Mouse (Mus musculus) CH12.LX (cell line): ENCODE data around the gene Nfatc2. TPM values are rescaled to one million over a fixed set of nuclear protein-coding genes. Genes with fewer than 3 reads are reported as not detected.

Experiments
- DNase-seq: peaks from one replicate; pipeline ENCODE4 v3.0.0-alpha.2; 2013; ENCODE audit errors: extremely low read depth
- H3K27ac ChIP-seq: 2 replicates; pipeline ENCODE4 v1.5.1; 2012; ENCODE audit warnings: low read depth, mild to moderate bottlenecking, control low read depth, moderate library complexity; ENCODE audit not compliant: insufficient read depth
- H3K27me3 ChIP-seq: replicated peaks from 2 replicates; pipeline ENCODE3; 2012; ENCODE audit warnings: inconsistent platforms
- H3K36me3 ChIP-seq, 2 experiments: replicated peaks in 1 of 2; 2 replicates each; pipeline versions ENCODE3 to v1.6.1; 2012; ENCODE audit warnings: inconsistent platforms in 1 of 2, low read length in 1 of 2, mild to moderate bottlenecking in 1 of 2, mixed read lengths in 1 of 2, moderate library complexity in 1 of 2; ENCODE audit not compliant: control insufficient read depth in 1 of 2, insufficient read depth in 1 of 2
- H3K4me1 ChIP-seq, 2 experiments: 2 replicates each; pipeline ENCODE4 v1.6.1; 2012; ENCODE audit warnings: inconsistent platforms in 1 of 2, moderate library complexity in 1 of 2; ENCODE audit not compliant: insufficient read depth in 2 of 2, control insufficient read depth in 1 of 2
- H3K4me2 ChIP-seq: 2 replicates; pipeline ENCODE4 v1.6.1; 2012; ENCODE audit warnings: low read depth, mild to moderate bottlenecking, control low read depth; ENCODE audit not compliant: poor library complexity, insufficient read depth, severe bottlenecking
- H3K4me3 ChIP-seq, 3 experiments: fragments of 150-350 bp in 1 of 3; sonication (generic) in 1 of 3; replicated peaks in 1 of 3; 2 replicates each; pipeline versions ENCODE3 to v1.5.1; 2011 to 2012; ENCODE audit warnings: low read depth in 2 of 3, low read length in 2 of 3, mild to moderate bottlenecking in 2 of 3, moderate library complexity in 2 of 3, control low read depth in 1 of 3, improper control_type of control experiment in 1 of 3, inconsistent platforms in 1 of 3, mixed read lengths in 1 of 3; ENCODE audit not compliant: poor library complexity in 1 of 3
- H3K79me2 ChIP-seq: replicated peaks from 2 replicates; pipeline ENCODE4 v1.6.1; 2012; ENCODE audit warnings: mild to moderate bottlenecking, moderate library complexity; ENCODE audit not compliant: control insufficient read depth, poor library complexity, insufficient read depth, severe bottlenecking; ENCODE audit errors: extremely low read depth
- H3K9ac ChIP-seq: 2 replicates; pipeline ENCODE4 v1.6.1; 2012; ENCODE audit warnings: low read depth, mild to moderate bottlenecking, control low read depth, moderate library complexity; ENCODE audit not compliant: insufficient read depth
- H3K9me3 ChIP-seq: replicated peaks from 2 replicates; pipeline ENCODE3; 2012; ENCODE audit warnings: low read length, inconsistent platforms, mixed read lengths
- BHLHE40 ChIP-seq: IDR thresholded peaks from 2 replicates; pipeline ENCODE4 v1.6.1; 2011; ENCODE audit warnings: mild to moderate bottlenecking, low read depth, low read length, improper control_type of control experiment
- CHD1 ChIP-seq: IDR thresholded peaks from 2 replicates; pipeline ENCODE4 v1.6.1; 2012; ENCODE audit warnings: low read depth, low read length, improper control_type of control experiment, inconsistent platforms
- CTCF ChIP-seq, 2 experiments: IDR thresholded peaks in 1 of 2; conservative IDR thresholded peaks in 1 of 2; 2 replicates each; pipeline ENCODE4 v1.5.1; 2011 to 2012; ENCODE audit warnings: low read depth in 2 of 2, low read length in 2 of 2, improper control_type of control experiment in 1 of 2, inconsistent platforms in 1 of 2, mild to moderate bottlenecking in 1 of 2, moderate library complexity in 1 of 2
- E2F4 ChIP-seq: IDR thresholded peaks from 2 replicates; pipeline ENCODE4 v1.6.1; 2011; ENCODE audit warnings: low read depth, low read length, improper control_type of control experiment; ENCODE audit not compliant: insufficient replicate concordance
- GABPA ChIP-seq: IDR thresholded peaks from 2 replicates; pipeline ENCODE4 v1.6.1; 2012; ENCODE audit warnings: low read depth, low read length, improper control_type of control experiment, inconsistent platforms; ENCODE audit not compliant: insufficient replicate concordance
- KAT2A ChIP-seq: IDR thresholded peaks from 2 replicates; pipeline ENCODE4 v1.6.1; 2012; ENCODE audit warnings: low read length, improper control_type of control experiment, inconsistent platforms; ENCODE audit not compliant: insufficient replicate concordance
- NELFE ChIP-seq: IDR thresholded peaks from 2 replicates; pipeline ENCODE4 v1.6.1; 2011; ENCODE audit warnings: low read depth, low read length, improper control_type of control experiment
- RAD21 ChIP-seq: IDR thresholded peaks from 2 replicates; pipeline ENCODE4 v1.6.1; 2011; ENCODE audit warnings: low read depth, mild to moderate bottlenecking, low read length, improper control_type of control experiment, moderate library complexity
- TCF12 ChIP-seq: IDR thresholded peaks from 2 replicates; pipeline ENCODE4 v1.6.1; 2014; ENCODE audit warnings: low read depth, mild to moderate bottlenecking, inconsistent platforms, low read length, improper control_type of control experiment
- USF1 ChIP-seq: IDR thresholded peaks from 2 replicates; pipeline ENCODE4 v1.6.1; 2014; ENCODE audit warnings: low read depth, mild to moderate bottlenecking, inconsistent platforms, low read length, improper control_type of control experiment
- ZC3H11A ChIP-seq: IDR thresholded peaks from 2 replicates; pipeline ENCODE4 v1.6.1; 2012; ENCODE audit warnings: low read depth, mild to moderate bottlenecking, inconsistent platforms, low read length, improper control_type of control experiment
- dilution Hi-C: fragments of 300-500 bp; cut with MboI; formaldehyde crosslinking; loops from 2 replicates; pipeline ENCODE4 v1.14.3; 2020; ENCODE audit warnings: low sequenced_read_pairs; ENCODE audit not compliant: extremely low pct_unique_long_range_greater_than_20kb, extremely low pct_ligation_motif_present
- in situ Hi-C: fragments of 300-500 bp; cut with MboI; formaldehyde crosslinking; loops from 3 replicates; pipeline ENCODE4 v1.14.3; 2019; ENCODE audit warnings: low sequenced_read_pairs, low pct_ligation_motif_present, low pct_unique_long_range_greater_than_20kb, mixed read lengths
- polyA plus RNA-seq: library from polyadenylated mRNA; unstranded; fragments of >175 nt; gene quantifications from 2 replicates; pipeline ENCODE4 v1.2.1, GENCODE M21; 2012; ENCODE audit warnings: low read depth; ENCODE audit not compliant: insufficient read length
- total RNA-seq, 2 experiments: library from RNA; depleted of rRNA; stranded (reverse); fragments of 300-350 nt in 1 of 2; fragments of >200 nt in 1 of 2; gene quantifications; 2 replicates each; pipeline ENCODE4 v1.2.3; 2012 to 2014

Gene Nfatc2
- total and polyA plus RNA-seq, 3 experiments = 1.8 to 4.8 (median 3.6) TPM

DNA sequence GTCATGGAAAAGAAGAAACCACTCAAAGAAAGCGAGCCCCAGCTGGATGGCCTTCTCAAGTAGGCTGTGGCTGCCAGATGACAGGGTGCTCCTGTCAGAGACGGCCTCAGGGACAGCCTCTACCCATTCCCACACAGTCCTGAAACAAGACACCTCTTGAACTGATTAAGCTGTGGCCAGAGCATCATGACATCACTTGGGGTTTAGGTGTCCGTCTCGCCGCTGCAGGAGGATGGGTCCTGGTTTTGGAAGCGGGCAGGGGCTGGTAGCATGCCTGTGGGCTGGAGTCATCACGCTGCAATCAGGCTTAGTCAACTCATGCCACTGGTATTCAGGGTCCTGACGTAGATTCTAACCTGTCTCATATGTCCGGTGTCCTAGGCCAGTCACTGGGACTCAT lies 142.9 kb downstream of the Nfatc2 start:
- no peak for DNase-seq
- no peaks in the 10 kb centered on the region for H3K79me2 ChIP-seq
- in situ Hi-C loops = loop anchor here (25.0 kb wide), 1 partner anchor 429 kb away; no protein-coding TSS in a partner anchor
- H3K4me3 ChIP-seq = no peak overlapping the region
- H3K36me3 ChIP-seq = no peaks in the 10 kb centered on the region
- no peak for TF ChIP-seq ZC3H11A
- TF ChIP-seq CTCF (conservative IDR thresholded peaks at IDR 0.05 in 1 of 2, IDR thresholded peaks at IDR 0.05 in 1 of 2; ENCODE audit: low read depth in 2 of 2, low read length in 2 of 2) = no peak
- TF ChIP-seq RAD21 = no peak
- TF ChIP-seq CHD1 = no peak
- TF ChIP-seq GABPA = no peak
- TF ChIP-seq USF1 = no peak
- TF ChIP-seq KAT2A = no peak
- TF ChIP-seq BHLHE40 = no peak
- H3K9me3 ChIP-seq = no peaks in the 10 kb centered on the region
- H3K27ac ChIP-seq = no peak overlapping the region
- peaks cover 24% of the 10 kb centered on the region for H3K27me3 ChIP-seq
- H3K4me1 ChIP-seq = peaks cover 2 to 6% of the 10 kb centered on the region in 2 experiments; a peak in 2 of 4 replicates
- dilution Hi-C loops = no loop called here
- H3K4me2 ChIP-seq = no peak overlapping the region
- no peak overlapping the region for H3K9ac ChIP-seq

DNA sequence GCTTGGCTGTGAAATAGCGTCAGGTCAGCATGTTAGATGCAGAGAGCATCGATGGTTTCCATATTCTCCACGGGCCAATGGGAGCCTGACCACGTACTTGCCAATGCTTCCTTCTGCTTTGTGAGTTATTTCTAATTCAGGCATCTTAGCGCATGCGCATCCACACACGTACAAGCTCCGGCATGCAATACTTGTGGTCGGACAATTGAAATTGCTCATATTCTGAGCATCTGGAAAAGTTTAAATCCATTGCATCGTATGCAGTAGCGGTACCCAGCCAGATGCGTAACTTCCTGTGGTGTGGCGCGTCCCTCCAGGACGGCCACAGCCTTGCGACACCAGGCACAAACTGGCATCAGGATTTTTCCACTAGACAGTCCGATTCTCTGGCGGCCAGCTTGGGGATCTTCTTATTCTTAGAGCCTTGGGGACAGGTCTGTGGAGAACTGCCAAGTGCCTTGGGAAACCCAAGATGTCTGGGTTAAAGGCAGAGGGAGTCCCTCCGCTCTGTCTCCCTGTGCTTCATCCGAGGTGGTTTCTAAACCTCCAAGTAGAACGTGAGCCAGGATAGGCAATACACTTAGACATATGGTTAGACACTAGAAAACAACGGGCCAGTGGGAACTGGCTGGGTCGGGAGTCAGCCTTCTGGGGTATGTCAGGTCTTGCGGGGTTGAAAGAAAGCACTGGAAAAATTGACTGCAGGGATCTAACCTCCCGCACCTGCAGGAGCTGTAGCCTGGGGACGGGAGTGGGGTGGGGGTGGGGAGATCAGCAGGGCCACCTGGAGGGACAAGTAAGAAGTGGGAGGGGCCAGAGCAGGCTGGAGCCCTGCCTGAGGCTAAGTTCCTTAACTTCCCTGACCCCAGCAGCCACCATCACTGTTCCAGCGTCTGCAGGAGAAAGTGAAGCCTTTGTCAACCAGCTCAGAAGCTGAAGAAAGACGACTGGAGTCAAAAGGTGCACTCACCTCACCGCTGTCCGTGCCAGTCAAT lies 149.4 kb downstream of the Nfatc2 start:
- H3K9me3 ChIP-seq = no peaks in the 10 kb centered on the region
- no peak overlapping the region for H3K4me3 ChIP-seq
- TF ChIP-seq KAT2A = no peak
- TF ChIP-seq E2F4 = no peak
- TF ChIP-seq TCF12 = no peak
- no peak for TF ChIP-seq NELFE
- H3K36me3 ChIP-seq = no peaks in the 10 kb centered on the region
- H3K27me3 ChIP-seq = peaks cover 47% of the 10 kb centered on the region
- H3K27ac ChIP-seq = no peak overlapping the region
- in situ Hi-C loops (loop anchor here (25.0 kb wide), 1 partner anchor 435 kb away; no protein-coding TSS in a partner anchor), dilution Hi-C loops (no loop called here)
- H3K9ac ChIP-seq = no peak overlapping the region
- no peaks in the 10 kb centered on the region for H3K79me2 ChIP-seq
- peaks cover 1 to 9% of the 10 kb centered on the region in 2 experiments; a peak in 1 of 4 replicates for H3K4me1 ChIP-seq
- H3K4me2 ChIP-seq = no peak overlapping the region
- no peak for DNase-seq
